Mouse (Mus musculus) MEL (cell line): ENCODE results near the gene Lgr5.

ENCODE experiments used
- ELF1 ChIP-seq: IDR thresholded peaks from 2 replicates; pipeline ENCODE4 v1.6.1; 2014; ENCODE audit warnings: low read depth, mild to moderate bottlenecking, inconsistent platforms, low read length, improper control_type of control experiment, moderate library complexity
- USF2 ChIP-seq, 2 experiments: IDR thresholded peaks; 2 replicates each; pipeline ENCODE4 v1.6.1; 2011 to 2012; ENCODE audit warnings: improper control_type of control experiment in 2 of 2, low read length in 2 of 2, borderline replicate concordance in 1 of 2, inconsistent platforms in 1 of 2, low read depth in 1 of 2, mild to moderate bottlenecking in 1 of 2; ENCODE audit not compliant: insufficient read depth in 1 of 2
- ZC3H11A ChIP-seq: IDR thresholded peaks from 2 replicates; pipeline ENCODE4 v1.6.1; 2012; ENCODE audit warnings: low read depth, mild to moderate bottlenecking, inconsistent platforms, low read length, improper control_type of control experiment

DNA sequence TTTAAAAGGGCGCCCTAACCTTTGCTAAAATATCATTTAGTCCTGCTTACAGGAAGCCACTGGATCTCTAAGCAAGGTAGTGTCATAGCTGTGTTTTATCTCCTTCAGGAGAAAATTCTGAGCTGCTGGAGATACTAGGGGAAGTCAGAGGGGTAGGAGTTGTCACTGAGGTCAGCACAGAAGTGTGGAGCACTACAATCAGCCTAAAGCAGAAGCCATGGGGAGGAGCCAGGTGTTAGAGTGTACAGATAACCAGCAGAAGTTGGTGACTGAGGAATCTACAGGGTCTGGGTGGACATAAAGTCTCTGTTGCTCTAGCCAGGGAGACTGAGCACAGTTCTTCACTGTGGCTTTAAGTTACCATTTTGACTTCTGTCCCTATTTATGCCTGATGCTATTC is 8.2 kb upstream of the Lgr5 start:
- TF ChIP-seq USF2 (IDR thresholded peaks at IDR 0.05; ENCODE audit: borderline replicate concordance in 1 of 2, insufficient read depth in 1 of 2, low read depth in 1 of 2, low read length in 2 of 2) (no peak), ZC3H11A (no peak), ELF1 (no peak)
